Mouse (Mus musculus) forebrain, embryonic 13.5 days (tissue): ENCODE results near the gene Mta2. TPM values are rescaled to one million over a fixed set of nuclear protein-coding genes. Genes with fewer than 3 reads are reported as not detected.
"Not testable (repeated sequence)": the region's sequence is repeated elsewhere in the genome, so short reads cannot be mapped to it uniquely, and the experiment has no call there.

Experiments used
- ATAC-seq: fragments of 200-750 bp; cut with Nextera tagmentation; 2 replicates; pipeline ENCODE4 v1.8.0; 2017
- H3K27ac ChIP-seq: fragments of 300-500 bp; sonication (generic); 2 replicates; pipeline ENCODE4 v1.5.1; 2015; ENCODE audit warnings: inconsistent platforms, mild to moderate bottlenecking, moderate library complexity
- H3K27me3 ChIP-seq: fragments of 300-500 bp; sonication (generic); 2 replicates; pipeline ENCODE4 v1.6.1; 2015; ENCODE audit warnings: mild to moderate bottlenecking, inconsistent platforms
- H3K36me3 ChIP-seq: fragments of 300-500 bp; sonication (generic); 2 replicates; pipeline ENCODE4 v1.6.1; 2015; ENCODE audit warnings: mild to moderate bottlenecking, inconsistent platforms; ENCODE audit not compliant: poor library complexity, severe bottlenecking
- H3K4me1 ChIP-seq: fragments of 300-500 bp; sonication (generic); 2 replicates; pipeline ENCODE4 v1.6.1; 2015; ENCODE audit warnings: inconsistent platforms
- H3K4me2 ChIP-seq: fragments of 300-500 bp; sonication (generic); 2 replicates; pipeline ENCODE4 v1.6.1; 2015; ENCODE audit warnings: inconsistent platforms, mild to moderate bottlenecking, moderate library complexity
- H3K4me3 ChIP-seq: fragments of 300-500 bp; sonication (generic); 2 replicates; pipeline ENCODE4 v1.5.1; 2015; ENCODE audit warnings: mild to moderate bottlenecking, inconsistent platforms
- H3K9ac ChIP-seq: fragments of 300-500 bp; sonication (generic); 2 replicates; pipeline ENCODE4 v1.6.1; 2015; ENCODE audit warnings: mild to moderate bottlenecking, inconsistent platforms
- H3K9me3 ChIP-seq: fragments of 300-500 bp; sonication (generic); replicated peaks from 2 replicates; pipeline ENCODE4 v1.6.1; 2016; ENCODE audit warnings: inconsistent platforms
- WGBS: fragments of 180-500 bp; shearing (Covaris S2); methylation state at CpG from one replicate; pipeline ENCODE4 v1.1.7; 2015; 5-methylcytosine and 5-hydroxymethylcytosine counted together
- polyA plus RNA-seq: library from polyadenylated mRNA; unstranded; fragments of >200 nt; fragmentation: Nextera tagmentation; extraction: Ambion mirVana; gene quantifications from 2 replicates; pipeline ENCODE4 v1.2.1, GENCODE M21; 2015

Mta2 gene
- polyA plus RNA-seq, 1 experiment from 2014 or later: 178 TPM

DNA sequence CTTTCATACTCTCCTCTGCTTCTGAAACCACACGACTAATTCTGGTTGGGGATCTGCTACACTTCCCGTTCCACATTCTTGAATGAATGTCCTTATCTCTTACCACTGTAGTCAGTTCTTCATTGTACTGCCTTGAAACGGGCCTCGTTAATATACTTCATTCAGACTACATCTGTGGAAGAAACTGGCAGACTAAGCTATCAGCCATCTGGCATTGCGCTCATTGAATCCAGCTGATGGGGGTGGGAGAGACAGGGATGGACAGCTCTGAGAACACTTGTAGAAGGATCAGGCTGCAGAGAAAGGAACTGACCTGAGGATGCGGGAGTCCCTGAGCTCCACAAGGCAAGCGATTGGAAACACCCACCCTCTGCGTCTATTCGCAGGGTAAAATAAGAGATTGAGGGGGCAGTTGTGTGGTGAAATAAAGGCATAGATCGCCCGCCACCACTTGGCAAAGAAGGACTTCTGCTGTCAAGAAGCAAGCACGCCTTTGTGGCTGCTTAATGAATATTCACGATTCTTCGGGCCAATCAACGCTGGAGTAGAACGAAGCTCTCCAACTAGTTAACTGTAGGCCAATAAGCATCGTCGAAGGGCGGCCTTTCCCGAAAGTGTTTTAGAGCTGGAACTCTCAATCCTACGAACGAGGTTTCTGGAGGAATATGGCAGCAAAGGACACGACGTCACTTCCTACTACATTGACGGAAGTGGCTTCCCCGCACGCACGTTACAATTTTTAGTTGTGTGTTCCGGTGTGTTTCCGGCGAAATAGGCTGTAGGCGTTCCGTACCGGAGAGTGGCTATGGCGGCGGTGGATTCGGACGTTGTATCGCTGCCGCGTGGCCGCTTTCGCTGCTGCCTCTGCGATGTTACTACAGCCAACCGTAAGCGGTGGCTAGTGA lies 11.7 kb downstream of the Mta2 start, which contains the start of gene Tut1:
TSS of gene Tut1 (plus strand) at position 713 of the 905 bp plus-strand sequence.
- Histone ChIP-seq H3K4me1 (peaks cover 37% of the 10 kb centered on the region), H3K9ac (peak within 1 kb of the TSS; percentile 80), H3K27me3 (no peaks in the 10 kb centered on the region), H3K36me3 (peaks cover 64% of the 10 kb centered on the region), H3K4me2 (peak within 1 kb of the TSS; percentile 96), H3K4me3 (peak within 1 kb of the TSS; percentile 72), H3K9me3 (no peaks in the 10 kb centered on the region), H3K27ac (peak within 1 kb of the TSS; percentile 97)
- ATAC-seq: peak; percentile 97
- WGBS: under 1% methylated on average over 46 of the region's 46 CpGs

DNA sequence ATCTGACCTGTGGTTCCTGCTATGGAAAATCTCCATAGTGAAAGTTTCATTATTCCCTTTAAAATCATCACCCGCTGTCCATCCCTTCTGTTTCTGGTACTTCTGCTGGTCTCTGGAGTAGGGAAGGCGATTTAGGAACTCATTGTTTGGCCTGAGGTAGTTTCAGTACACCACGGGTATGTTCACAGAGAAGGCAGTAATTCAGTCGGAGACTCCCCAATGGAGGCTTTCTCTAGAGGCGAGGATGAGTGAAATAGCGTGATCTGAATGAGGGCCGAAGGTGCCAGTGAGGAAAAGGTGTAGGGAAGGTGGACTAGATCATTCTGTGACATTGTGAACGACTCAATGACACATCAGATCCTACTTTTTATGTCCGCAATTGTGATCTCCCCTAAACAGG lies 12.5 kb downstream of the Mta2 start:
- H3K9me3 ChIP-seq: no peaks in the 10 kb centered on the region
- H3K4me1 ChIP-seq: peaks cover 37% of the 10 kb centered on the region
- H3K4me3 ChIP-seq: peak overlapping the region; percentile 72
- peak overlapping the region; percentile 97 for H3K27ac ChIP-seq
- ATAC-seq: no peak
- H3K4me2 ChIP-seq: peak overlapping the region; percentile 96
- 5% methylated on average over 9 of the region's 9 CpGs for WGBS
- peaks cover 62% of the 10 kb centered on the region for H3K36me3 ChIP-seq
- H3K9ac ChIP-seq: peak overlapping the region; percentile 80
- H3K27me3 ChIP-seq: no peaks in the 10 kb centered on the region

DNA sequence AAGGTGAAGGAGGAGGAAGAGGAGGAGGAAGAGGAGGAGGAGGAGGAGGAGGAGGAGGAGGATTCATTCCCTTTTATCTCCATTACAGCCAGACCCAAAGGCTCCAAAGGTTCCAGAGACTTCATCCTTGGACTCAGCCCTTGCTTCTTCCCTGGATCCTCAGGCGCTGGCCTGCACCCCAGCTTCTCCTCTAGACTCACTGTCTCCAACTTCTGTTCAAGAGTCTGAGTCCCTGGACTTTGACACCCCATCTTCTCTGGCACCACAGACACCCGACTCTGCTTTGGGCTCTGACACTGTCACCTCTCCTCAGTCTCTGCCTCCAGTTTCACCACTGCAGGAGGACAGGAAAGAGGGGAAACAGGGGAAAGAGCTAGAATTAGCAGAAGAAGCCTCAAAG lies 20.6 kb downstream of the Mta2 start:
- H3K9ac ChIP-seq: no peak overlapping the region
- peaks cover 12% of the 10 kb centered on the region for H3K4me1 ChIP-seq
- peaks cover 84% of the 10 kb centered on the region for H3K36me3 ChIP-seq
- H3K4me2 ChIP-seq: no peak overlapping the region
- H3K9me3 ChIP-seq: no peaks in the 10 kb centered on the region
- no peaks in the 10 kb centered on the region for H3K27me3 ChIP-seq
- no peak overlapping the region for H3K27ac ChIP-seq
- ATAC-seq: no peak
- WGBS: 92% methylated on average over 2 of the region's 2 CpGs
- no peak overlapping the region for H3K4me3 ChIP-seq

DNA sequence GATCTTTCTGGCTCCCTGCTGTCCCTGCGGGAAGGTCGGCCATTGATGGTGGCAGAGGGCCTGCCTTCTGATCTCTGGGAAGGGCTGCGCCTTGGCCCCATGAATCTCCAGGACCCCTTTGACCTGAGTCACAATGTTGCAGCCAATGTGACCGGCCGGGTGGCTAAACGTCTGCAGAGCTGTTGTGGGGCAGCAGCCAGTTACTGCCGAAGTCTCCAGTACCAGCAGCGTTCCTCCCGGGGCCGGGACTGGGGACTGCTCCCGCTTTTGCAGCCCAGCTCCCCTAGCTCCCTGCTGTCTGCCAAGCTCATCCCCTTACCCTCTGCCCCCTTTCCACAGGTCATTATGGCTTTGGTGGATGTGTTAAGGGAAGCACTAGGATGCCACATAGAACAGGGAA lies 23.4 kb downstream of the Mta2 start:
- no peak overlapping the region for H3K4me3 ChIP-seq
- no peak overlapping the region for H3K4me2 ChIP-seq
- H3K9ac ChIP-seq: peak overlapping the region; percentile 26; the same call in 1 of the 2 replicates
- peaks cover 25% of the 10 kb centered on the region for H3K4me1 ChIP-seq
- no peak for ATAC-seq
- peaks cover 75% of the 10 kb centered on the region for H3K36me3 ChIP-seq
- H3K27ac ChIP-seq: no peak overlapping the region
- no peaks in the 10 kb centered on the region for H3K27me3 ChIP-seq
- WGBS: 90% methylated on average over 11 of the region's 11 CpGs
- H3K9me3 ChIP-seq: no peaks in the 10 kb centered on the region

DNA sequence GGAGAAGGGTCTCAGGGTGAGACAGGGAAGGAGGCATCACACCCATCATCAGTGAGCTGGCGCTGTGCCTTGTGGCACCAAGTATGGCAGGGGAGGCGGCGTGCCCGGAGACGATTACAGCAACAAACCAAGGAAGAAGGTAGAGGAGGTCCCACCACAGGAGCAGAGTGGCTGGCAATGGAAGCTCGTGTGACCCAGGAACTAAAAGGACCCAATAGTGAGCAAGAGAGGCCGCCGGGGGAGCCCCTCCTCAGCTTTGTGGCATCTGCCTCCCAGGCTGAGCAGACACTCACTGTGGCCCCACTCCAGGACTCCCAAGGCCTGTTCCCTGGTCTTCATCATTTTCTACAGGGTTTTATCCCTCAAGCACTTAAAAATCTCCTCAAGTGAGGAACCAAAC lies 24.1 kb downstream of the Mta2 start:
- H3K27ac ChIP-seq: peak overlapping the region; percentile 84; the same call in 1 of the 2 replicates
- H3K36me3 ChIP-seq: peaks cover 75% of the 10 kb centered on the region
- no peaks in the 10 kb centered on the region for H3K27me3 ChIP-seq
- H3K4me3 ChIP-seq: peak overlapping the region; percentile 73
- peak overlapping the region; percentile 82 for H3K4me2 ChIP-seq
- H3K9me3 ChIP-seq: no peaks in the 10 kb centered on the region
- no peak for ATAC-seq
- peak overlapping the region; percentile 53; the same call in 1 of the 2 replicates for H3K9ac ChIP-seq
- H3K4me1 ChIP-seq: peaks cover 25% of the 10 kb centered on the region
- WGBS: 83% methylated on average over 8 of the region's 8 CpGs

- peak overlapping the region; percentile 53 for H3K9ac ChIP-seq
- no peaks in the 10 kb centered on the region for H3K9me3 ChIP-seq
- H3K36me3 ChIP-seq: peaks cover 76% of the 10 kb centered on the region
- H3K4me2 ChIP-seq: peak overlapping the region; percentile 82
- peak overlapping the region; percentile 84 for H3K27ac ChIP-seq
- H3K4me3 ChIP-seq: peak overlapping the region; percentile 73
- no peak for ATAC-seq
- WGBS: 51% methylated on average over 5 of the region's 5 CpGs
- H3K27me3 ChIP-seq: no peaks in the 10 kb centered on the region
- H3K4me1 ChIP-seq: peaks cover 25% of the 10 kb centered on the region
Observed at GRCm38 (mm10) chr19:8966198-8966589, 24.5 kb downstream of the Mta2 start.

DNA sequence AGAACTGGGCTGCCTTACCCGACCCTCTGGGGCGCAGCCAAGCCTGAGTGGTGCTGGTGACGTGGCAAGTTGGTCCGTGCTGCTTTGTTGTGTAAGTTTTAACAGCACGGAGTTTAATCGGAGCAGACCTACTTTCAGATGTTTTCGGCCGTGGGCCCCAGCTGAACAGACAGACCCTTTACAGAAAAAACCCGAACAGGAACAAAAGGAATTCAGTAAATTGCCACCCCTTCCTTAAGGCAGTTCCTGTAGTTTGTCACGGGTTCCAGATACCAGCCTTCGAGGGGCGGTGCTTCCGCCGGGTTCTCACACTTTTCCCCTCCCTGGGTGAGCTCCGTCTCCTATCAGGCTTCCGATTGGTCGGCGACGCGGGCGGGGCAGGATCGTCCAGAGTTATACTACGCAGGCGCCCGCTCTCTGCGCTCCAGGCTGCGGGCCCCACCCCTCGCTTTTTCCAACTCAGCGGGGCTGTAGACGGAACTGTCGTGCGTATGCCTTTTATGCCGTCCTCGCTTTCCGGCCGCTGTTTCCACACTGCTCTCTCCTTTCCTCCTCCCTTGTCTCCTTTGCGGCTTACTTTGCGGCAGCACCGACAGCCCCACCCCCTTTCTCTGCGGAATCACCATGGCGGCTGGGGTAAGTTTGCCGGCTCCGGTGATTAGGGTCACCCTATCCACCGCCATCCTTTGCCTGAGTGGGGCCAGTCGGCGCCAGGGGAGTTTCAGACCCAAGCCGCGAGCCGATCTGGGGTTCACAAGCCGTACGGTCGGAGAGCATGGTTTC lies 25.1 kb downstream of the Mta2 start, which contains the start of gene Eef1g:
TSS of gene Eef1g (plus strand) at position 452 of the 783 bp plus-strand sequence.
- Histone ChIP-seq H3K27ac (peak within 1 kb of the TSS; percentile 86), H3K36me3 (peaks cover 76% of the 10 kb centered on the region), H3K9ac (peak within 1 kb of the TSS; percentile 94), H3K4me1 (peaks cover 25% of the 10 kb centered on the region), H3K4me2 (peak within 1 kb of the TSS; percentile 82), H3K9me3 (no peaks in the 10 kb centered on the region), H3K27me3 (no peaks in the 10 kb centered on the region), H3K4me3 (peak within 1 kb of the TSS; percentile 73)
- ATAC-seq: peak; percentile 99
- WGBS: under 1% methylated on average over 52 of the region's 52 CpGs

DNA sequence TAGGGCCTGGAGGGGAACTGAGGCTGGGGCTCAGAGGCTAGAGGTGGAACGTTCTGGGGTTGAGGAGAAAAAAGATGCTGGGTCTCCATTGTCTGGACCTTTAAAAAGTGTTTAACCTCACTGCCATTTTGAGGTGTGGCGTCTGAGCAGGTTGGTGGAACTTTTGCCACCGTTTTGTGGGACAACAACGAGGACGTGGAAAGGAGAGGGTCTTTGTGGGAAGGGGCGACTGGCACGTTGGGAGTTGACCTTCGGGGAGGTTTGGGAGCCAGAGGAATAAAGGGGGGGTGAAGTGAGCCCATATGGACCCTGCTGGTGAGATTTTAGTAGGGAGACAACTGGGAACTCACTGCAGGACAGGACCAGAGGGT lies 25.7 kb downstream of the Mta2 start:
- H3K36me3 ChIP-seq: peaks cover 76% of the 10 kb centered on the region
- 0% methylated on average over 8 of the region's 8 CpGs for WGBS
- H3K9me3 ChIP-seq: no peaks in the 10 kb centered on the region
- ATAC-seq: no peak
- H3K9ac ChIP-seq: peak overlapping the region; percentile 94
- peak overlapping the region; percentile 82 for H3K4me2 ChIP-seq
- peak overlapping the region; percentile 86 for H3K27ac ChIP-seq
- H3K4me3 ChIP-seq: peak overlapping the region; percentile 73
- H3K4me1 ChIP-seq: peaks cover 25% of the 10 kb centered on the region
- H3K27me3 ChIP-seq: no peaks in the 10 kb centered on the region

GRCm38 (mm10) chr19:8967893-8968292 lies 26.2 kb downstream of the Mta2 start:
- peak overlapping the region; percentile 82 for H3K4me2 ChIP-seq
- no peaks in the 10 kb centered on the region for H3K9me3 ChIP-seq
- H3K4me3 ChIP-seq: peak overlapping the region; percentile 73
- no peak for ATAC-seq
- peaks cover 25% of the 10 kb centered on the region for H3K4me1 ChIP-seq
- H3K27me3 ChIP-seq: no peaks in the 10 kb centered on the region
- peaks cover 76% of the 10 kb centered on the region for H3K36me3 ChIP-seq
- peak overlapping the region; percentile 94 for H3K9ac ChIP-seq
- no peak overlapping the region for H3K27ac ChIP-seq
- WGBS: 5% methylated on average over 9 of the region's 9 CpGs

GRCm38 (mm10) chr19:8972491-8972890 lies 30.8 kb downstream of the Mta2 start:
- peaks cover 91% of the 10 kb centered on the region for H3K36me3 ChIP-seq
- not testable (repeated sequence) for ATAC-seq

DNA sequence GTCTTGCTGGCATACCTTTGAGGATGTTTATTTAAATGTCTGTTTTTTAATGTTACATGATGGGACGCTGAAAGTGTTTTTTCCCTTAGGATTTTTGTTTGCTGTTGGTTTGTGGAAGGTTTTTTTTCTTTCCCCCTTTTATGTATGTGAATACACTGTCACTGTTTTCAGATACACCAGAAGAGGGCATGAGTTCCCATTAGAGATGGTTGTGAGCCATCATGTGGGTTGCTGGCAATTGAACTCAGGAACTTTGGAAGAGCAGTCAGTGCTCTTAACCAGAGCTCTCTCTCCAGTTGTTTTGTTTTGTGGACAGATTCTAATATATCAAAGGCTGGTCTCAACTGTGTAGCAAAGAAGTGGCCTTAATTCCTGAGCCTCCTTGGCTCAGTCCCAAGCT lies 33.0 kb downstream of the Mta2 start:
- WGBS: 91% methylated on average over 1 of the region's 1 CpGs
- Histone ChIP-seq H3K4me1 (no peaks in the 10 kb centered on the region), H3K4me3 (no peak overlapping the region), H3K9me3 (no peaks in the 10 kb centered on the region), H3K27me3 (no peaks in the 10 kb centered on the region), H3K36me3 (peaks cover 99% of the 10 kb centered on the region), H3K27ac (no peak overlapping the region), H3K4me2 (no peak overlapping the region), H3K9ac (no peak overlapping the region)
- no peak for ATAC-seq

More at GRCm38 (mm10) chr19:8972491-8972890, 30.8 kb downstream of the Mta2 start:
- H3K4me3 ChIP-seq, H3K9me3 ChIP-seq, H3K27ac ChIP-seq, H3K4me2 ChIP-seq, H3K9ac ChIP-seq, H3K27me3 ChIP-seq: not testable (repeated sequence)
- peaks cover 13% of the 10 kb centered on the region for H3K4me1 ChIP-seq
- WGBS: 90% methylated on average over 8 of the region's 8 CpGs

DNA sequence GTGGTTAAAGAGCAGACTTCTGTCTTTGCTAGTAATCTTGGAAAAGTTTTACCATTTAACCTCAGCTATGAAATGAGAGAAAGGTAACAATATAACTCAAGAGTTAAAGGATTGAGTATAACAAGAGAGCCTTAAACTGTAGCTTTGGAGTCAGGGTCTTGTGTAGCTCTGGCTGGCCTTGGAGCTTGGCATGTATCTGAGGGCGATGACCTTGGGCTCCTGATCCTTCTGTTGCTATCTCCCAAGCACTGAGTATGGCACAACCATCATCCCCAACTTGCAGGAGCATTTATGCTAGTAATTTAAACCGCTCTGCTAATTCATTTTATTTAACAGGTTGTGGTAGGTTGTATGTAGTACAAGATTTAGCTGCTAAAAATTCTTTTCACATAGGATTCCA lies 33.8 kb downstream of the Mta2 start:
- Histone ChIP-seq H3K4me3 (no peak overlapping the region), H3K9me3 (no peaks in the 10 kb centered on the region), H3K4me1 (0 out of 2 replicates have a peak, but pooled peaks cover 3% of the 10 kb centered on the region), H3K27me3 (no peaks in the 10 kb centered on the region), H3K27ac (no peak overlapping the region), H3K4me2 (no peak overlapping the region), H3K9ac (no peak overlapping the region), H3K36me3 (peaks cover 99% of the 10 kb centered on the region)
- WGBS: 95% methylated on average over 2 of the region's 2 CpGs
- ATAC-seq: no peak
